Mouse (Mus musculus) left cerebral cortex, adult 18-20 months (tissue): ENCODE data around the gene Cped1. TPM values are rescaled to one million over a fixed set of nuclear protein-coding genes. Genes with fewer than 3 reads are reported as not detected.

Experiments used
- DNase-seq, 2 experiments: peaks; one replicate each; pipeline ENCODE4 v3.0.0; 2021 to 2022; ENCODE audit warnings: low spot score in 2 of 2, mixed read lengths in 1 of 2
- total RNA-seq, 2 experiments: library from RNA; stranded (reverse); gene quantifications; 2 replicates each; pipeline ENCODE4 v1.2.3; 2021

The Cped1 gene
- total RNA-seq, 2 experiments from 2014 or later = 3.7 to 5.9 TPM

GRCm38 (mm10) chr6:21999025-21999424 is 13.3 kb downstream of the Cped1 start:
- no peak for DNase-seq

GRCm38 (mm10) chr6:22000086-22000485 is 14.4 kb downstream of the Cped1 start:
- DNase-seq = no peak

- DNase-seq = no peak
Measured at GRCm38 (mm10) chr6:22000881-22001280, 15.2 kb downstream of the Cped1 start.

DNA sequence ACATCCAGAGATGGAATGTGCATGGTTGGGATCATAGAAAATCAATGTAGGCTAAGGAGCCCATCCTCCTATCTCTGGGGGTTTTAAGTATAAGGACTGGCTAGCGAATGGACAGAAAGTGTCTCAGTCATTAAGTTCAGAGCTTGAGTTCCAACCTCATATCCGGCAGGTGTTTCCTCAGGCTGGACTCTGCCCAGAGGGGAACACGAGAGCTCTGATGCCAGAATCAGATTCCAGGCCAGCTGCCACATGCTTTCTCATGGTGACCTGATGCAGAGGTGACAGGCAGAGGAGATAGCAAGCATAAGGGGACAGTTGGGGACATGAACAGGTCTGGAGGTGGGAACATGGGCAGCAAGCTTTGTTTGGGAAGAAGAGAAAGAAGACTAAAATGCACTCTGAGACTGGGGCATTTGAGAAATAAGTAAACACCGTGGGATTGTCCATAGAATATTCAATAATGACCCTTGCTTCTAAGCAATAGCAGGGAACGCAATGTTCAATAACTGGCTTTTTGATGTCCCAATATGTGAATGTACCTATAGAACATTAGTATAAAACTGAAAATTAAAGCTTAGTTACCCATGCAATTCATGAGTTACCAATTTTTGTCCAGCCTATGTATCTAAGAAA is 15.7 kb downstream of the Cped1 start:
- no peak for DNase-seq

GRCm38 (mm10) chr6:22002521-22003199 is 16.9 kb downstream of the Cped1 start:
- DNase-seq = no peak

DNA sequence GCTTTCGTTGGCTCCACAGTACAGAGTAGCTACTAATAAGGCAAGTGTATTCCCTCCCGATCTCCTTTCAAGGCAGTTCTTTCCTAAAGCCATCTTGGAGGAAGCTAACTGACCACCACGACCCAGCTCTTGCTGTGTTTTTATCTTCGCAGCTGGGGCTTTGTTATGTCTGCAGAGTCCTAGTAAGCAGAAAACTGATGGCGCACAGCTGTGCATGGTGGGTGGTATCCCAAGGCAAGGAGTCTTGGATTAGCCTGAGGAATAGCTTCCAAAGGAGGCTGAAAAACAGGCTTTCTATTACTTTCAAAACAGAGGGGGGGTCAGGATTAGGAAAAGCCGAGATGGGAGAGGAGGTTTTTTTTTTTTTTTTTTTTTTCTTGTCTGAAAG is 17.5 kb downstream of the Cped1 start:
- no peak for DNase-seq

- no peak for DNase-seq
Measured at GRCm38 (mm10) chr6:22003959-22004543, 18.3 kb downstream of the Cped1 start.

- DNase-seq = no peak
Measured at GRCm38 (mm10) chr6:22008346-22008745, 22.6 kb downstream of the Cped1 start.

- DNase-seq = no peak
Measured at GRCm38 (mm10) chr6:22010258-22010657, 24.5 kb downstream of the Cped1 start.

GRCm38 (mm10) chr6:22010761-22011281 is 25.1 kb downstream of the Cped1 start:
- no peak for DNase-seq

- no peak for DNase-seq
Measured at GRCm38 (mm10) chr6:22011546-22011945, 25.8 kb downstream of the Cped1 start.

DNA sequence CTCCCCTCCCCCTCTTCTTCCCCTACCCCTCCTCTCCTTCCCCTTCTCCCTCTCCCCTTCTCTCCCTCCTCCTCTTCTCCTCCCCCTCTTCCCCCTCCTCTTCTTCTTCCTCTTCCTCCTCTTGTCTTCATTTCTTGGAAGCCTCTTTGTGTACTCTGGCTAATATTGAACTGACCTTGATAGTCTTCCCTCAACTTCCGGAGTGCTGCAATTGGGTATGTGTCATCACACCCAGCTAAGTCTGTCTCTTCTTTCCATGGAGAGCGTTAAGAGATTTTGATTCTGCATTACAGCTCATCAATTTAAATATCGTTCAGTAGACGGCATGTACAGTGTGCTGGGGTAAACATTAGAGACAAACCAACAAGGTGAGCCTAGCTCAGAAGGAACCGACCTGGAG is 26.4 kb downstream of the Cped1 start:
- DNase-seq = no peak

DNA sequence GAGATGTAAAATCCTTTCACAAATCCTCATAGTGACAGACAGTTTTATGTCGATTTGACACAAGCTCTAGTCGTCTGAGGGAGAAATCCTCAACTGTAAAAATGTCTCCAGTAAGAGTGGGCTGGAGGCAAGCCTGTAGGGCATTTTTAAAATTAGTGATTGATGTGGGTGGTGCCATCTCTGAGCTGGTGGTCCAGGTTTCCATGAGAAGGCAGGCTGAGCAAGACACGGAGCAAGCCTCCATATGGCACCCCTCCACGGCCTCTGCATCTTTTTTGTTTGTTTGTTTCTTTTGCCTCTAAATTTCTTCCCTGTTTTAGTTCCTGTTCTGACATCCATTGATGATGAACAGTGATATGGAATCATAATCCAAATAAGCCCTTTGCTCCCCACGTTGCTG is 26.8 kb downstream of the Cped1 start:
- DNase-seq = no peak

GRCm38 (mm10) chr6:22013394-22013793 is 27.7 kb downstream of the Cped1 start:
- DNase-seq = no peak

DNA sequence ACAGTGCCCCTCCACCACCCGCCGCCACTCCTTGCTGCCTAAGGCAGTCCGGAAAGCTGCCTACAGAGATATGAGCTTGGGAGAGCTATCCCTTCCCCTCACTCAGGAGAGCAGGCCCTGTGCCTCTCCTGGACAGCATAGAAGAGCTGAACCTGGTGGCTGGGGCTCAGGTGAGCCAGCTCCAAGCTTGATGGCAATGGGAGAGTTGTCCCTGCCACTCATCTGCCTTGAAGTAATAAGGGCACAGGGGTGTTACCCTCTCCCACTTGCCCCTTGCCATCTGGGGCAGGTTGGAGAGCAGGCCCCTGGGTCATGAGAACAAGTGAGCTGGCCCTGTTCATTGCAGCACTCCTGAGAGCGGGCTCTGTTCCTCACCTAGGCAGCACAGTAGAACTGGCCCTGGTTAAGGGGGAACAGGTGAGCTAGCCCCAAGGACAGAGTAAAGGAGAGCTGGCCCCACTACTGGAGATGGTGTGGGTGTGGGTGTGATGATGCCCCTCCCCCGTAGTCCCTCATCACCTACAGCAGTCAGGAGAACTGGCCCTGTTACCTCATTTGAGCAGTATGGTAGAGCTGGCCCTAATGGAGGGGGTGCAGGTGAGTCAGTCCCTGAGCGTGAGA is 28.7 kb downstream of the Cped1 start:
- no peak for DNase-seq

DNA sequence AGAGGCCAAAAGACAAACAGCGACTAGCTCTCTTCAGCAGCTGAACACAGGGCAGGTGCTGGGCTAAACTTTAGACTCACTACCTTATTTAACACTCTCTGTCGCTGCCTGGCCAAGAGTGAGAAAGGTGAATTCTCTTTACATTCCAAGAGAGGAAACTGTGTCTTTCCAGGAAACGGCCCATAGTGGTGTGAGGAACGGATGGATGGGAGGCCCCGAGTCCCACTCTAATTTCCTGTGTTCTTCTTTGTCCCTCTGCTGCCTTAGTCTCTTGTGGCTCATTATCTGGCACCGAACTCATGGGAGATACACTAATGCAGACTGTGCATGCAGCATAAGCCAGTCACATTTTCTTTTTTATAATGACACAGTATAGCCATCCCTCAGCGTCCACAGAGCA is 31.9 kb downstream of the Cped1 start:
- DNase-seq = no peak

DNA sequence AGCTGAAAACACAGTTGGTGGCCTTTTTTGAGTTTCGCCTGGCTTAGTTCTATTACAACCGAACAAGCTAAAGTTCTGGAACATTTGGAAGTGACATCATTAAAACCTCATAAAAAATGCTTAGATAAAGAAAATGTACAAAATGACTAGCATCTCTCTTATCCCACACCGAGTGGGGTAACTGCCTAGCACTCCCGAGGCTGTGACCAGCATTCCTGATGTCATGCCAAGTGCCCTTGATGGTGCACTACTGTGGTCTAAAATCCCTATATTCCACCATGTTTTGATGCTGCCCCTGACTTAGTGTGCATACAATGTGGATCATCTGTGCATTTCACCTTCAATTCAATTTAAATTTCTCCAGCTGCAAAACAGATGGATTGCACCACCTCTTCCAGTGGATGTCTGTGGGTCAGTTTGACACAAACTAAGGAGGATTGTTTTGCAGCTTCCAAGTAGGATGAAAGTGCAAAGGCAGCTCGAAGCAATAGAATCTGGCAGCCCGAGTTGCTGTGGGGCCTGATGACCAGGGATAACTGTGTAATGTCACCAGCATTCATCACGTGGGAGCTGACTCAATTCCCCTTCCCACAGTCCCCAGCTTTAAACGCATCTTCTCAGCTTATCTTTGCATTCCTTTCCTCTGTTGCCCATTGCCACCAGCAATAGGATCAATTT is 33.2 kb downstream of the Cped1 start:
- no peak for DNase-seq

GRCm38 (mm10) chr6:22019637-22020036 is 33.9 kb downstream of the Cped1 start:
- DNase-seq = no peak

GRCm38 (mm10) chr6:22020696-22021095 is 35.0 kb downstream of the Cped1 start:
- no peak for DNase-seq

DNA sequence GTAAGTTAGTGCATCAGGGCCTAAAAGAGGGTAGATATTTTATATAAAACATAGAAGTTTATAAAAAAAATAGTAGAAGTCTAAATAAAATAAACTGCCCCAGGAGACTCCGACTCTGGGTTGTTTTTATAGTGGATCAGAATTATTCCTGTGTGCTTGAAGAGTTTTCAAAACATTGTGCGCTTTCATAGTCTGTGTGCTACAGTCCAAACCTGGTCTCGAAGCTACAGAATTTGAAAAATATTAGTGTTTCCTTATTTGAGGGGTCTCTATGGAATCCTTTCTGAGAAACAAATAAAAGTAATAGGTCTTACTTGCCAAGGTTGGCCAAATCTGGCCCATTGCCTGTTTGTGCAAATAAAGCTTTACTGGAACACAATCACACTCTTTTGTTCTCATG is 35.6 kb downstream of the Cped1 start:
- no peak for DNase-seq

- DNase-seq = no peak
Measured at GRCm38 (mm10) chr6:22024168-22024567, 38.5 kb downstream of the Cped1 start.
